Mouse (Mus musculus): ENCODE results near the gene Tpcn1. TPM values are rescaled to one million over a fixed set of nuclear protein-coding genes. Genes with fewer than 3 reads are reported as not detected.

Tpcn1 gene
- polyA plus RNA-seq, 1 experiment: 71.5 TPM

DNA sequence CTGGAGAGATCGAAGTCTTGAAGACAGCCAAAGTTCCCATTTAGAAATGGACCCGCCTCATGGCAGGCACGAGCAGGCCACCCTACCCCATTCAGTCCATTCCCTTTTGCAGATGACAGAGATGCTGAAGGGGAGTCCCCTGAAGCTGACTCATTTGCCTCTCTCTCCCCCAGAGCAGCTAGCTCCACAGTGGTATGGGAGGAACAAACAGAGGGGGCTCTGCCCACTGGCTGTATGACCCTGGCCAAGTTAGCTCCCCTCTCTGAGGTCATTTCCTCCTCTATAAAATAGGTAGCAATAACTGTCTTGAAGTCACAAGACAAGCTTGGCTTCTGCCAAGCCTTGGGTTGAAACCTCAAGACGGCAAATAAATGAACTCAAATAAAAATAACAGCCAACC is 5.0 kb downstream of the Tpcn1 start:
- peaks cover 78% of the 10 kb centered on the region for H3K4me1 ChIP-seq
- TF ChIP-seq GATA1 (IDR thresholded peaks at IDR 0.05; ENCODE audit: borderline replicate concordance, low read length) (no peak), FLI1 (IDR thresholded peaks at IDR 0.05; ENCODE audit: low read length) (no peak)
- H3K4me3 ChIP-seq (replicated peaks): no peak overlapping the region
- H3K27me3 ChIP-seq (replicated peaks): peaks cover 4% of the 10 kb centered on the region
- H3K9me3 ChIP-seq: peaks cover 4% of the 10 kb centered on the region
- H3K36me3 ChIP-seq (replicated peaks; ENCODE audit: low read length): peaks cover 51% of the 10 kb centered on the region

DNA sequence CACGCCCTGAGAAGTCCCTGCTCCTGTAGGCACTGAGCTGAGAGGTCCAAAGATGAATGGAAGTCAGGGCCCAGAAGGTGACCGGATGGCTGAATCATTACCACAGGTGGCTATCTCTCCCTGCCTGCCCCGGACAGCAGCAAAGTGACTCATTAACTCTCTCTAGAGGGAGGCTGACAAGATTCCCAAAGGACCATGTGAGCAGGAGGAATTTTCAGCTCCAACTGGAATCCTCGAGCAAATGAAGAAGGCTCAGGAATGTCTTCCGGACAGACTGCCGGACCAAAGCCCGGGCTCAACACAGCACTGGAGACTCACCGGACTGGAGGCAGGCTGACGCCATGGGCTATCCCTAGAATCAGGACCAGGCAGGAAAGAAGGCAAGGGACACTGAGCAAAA is 6.5 kb downstream of the Tpcn1 start:
- Histone ChIP-seq H3K4me1 (peaks cover 81% of the 10 kb centered on the region), H3K36me3 (replicated peaks; ENCODE audit: low read length) (peaks cover 51% of the 10 kb centered on the region), H3K4me3 (replicated peaks) (no peak overlapping the region), H3K27me3 (replicated peaks) (peaks cover 4% of the 10 kb centered on the region), H3K9me3 (peaks cover 4% of the 10 kb centered on the region)
- TF ChIP-seq GATA1 (IDR thresholded peaks at IDR 0.05; ENCODE audit: borderline replicate concordance, low read length) (no peak), FLI1 (IDR thresholded peaks at IDR 0.05; ENCODE audit: low read length) (no peak)

DNA sequence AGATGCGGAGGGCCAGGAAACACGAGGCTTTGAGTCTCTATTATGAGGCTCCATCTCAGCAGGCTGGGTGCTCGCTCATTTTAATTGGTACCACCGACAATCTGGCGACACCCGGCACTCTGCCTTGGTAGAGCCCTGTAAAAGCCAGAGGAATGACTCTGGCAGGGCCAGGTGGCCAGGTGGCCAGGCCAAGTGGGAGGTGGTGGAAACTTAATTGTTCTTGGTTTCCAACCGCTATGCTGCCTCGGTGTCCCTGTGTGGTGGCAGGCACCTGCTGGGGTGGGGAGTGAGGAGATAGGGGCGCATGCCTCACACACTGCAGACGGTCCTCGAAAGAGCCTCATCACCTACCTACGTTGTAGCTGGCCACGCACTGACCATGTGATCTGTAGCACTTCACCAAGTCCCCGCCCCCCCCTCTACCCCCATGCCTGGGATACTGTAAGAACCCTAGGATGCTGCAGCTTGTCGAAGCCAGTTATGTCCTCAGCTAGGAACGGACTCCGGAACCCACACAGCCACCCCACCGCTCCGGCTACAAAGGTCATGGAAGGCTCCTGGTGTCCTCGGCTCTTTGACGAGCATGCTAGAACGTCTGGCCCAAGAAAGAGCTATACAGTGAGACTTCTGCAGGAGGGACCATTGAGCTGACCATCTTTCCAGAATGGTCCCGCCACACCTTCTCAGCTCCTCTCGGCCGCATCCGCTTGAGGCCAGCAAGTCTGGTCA is 8.4 kb downstream of the Tpcn1 start:
- peak overlapping the region; percentile 43 for H3K4me3 ChIP-seq (replicated peaks)
- peaks cover 78% of the 10 kb centered on the region for H3K4me1 ChIP-seq
- peaks cover 4% of the 10 kb centered on the region for H3K27me3 ChIP-seq (replicated peaks)
- peaks cover 52% of the 10 kb centered on the region for H3K36me3 ChIP-seq (replicated peaks; ENCODE audit: low read length)
- peaks cover 4% of the 10 kb centered on the region for H3K9me3 ChIP-seq
- TF ChIP-seq FLI1 (IDR thresholded peaks at IDR 0.05; ENCODE audit: low read length) (no peak), GATA1 (IDR thresholded peaks at IDR 0.05; ENCODE audit: borderline replicate concordance, low read length) (no peak)

DNA sequence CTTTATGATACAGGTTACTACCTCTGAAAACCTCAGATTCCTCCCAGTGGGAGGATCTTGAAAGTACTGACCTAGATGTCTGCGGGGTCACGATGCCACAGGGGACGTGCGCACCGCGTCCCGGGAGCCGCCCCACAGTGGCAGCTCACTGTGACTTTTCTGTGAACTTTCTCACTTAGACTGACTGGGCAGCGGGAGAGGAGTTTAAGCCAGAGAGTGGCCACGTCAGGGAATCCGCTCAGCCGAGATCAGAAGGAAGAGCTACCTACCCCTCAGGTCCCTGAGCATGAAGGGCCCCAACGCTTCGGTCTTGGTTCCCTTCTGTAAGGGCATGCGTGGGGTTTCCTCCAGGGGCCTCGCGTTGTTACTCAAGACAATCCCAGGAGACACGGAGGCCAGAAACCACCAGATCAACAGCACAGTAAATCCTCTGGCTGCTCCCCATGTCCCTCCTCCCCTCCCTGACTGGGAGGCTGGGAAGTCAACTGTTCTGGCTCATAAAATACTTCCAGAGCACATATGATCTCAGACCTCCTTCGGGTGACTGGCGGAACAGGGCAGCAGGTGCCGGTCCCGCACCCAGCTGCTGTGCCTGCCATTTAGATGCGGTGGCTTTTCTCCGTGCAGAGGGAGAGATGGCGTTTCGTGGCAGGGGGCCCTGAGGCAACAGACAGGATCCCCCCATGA is 9.1 kb downstream of the Tpcn1 start:
- Histone ChIP-seq H3K36me3 (replicated peaks; ENCODE audit: low read length) (peaks cover 52% of the 10 kb centered on the region), H3K27me3 (replicated peaks) (peaks cover 4% of the 10 kb centered on the region), H3K9me3 (peaks cover 4% of the 10 kb centered on the region), H3K4me3 (replicated peaks) (peak overlapping the region; percentile 53), H3K4me1 (peaks cover 80% of the 10 kb centered on the region)
- TF ChIP-seq FLI1 (IDR thresholded peaks at IDR 0.05; ENCODE audit: low read length) (no peak), GATA1 (IDR thresholded peaks at IDR 0.05; ENCODE audit: borderline replicate concordance, low read length) (no peak)

DNA sequence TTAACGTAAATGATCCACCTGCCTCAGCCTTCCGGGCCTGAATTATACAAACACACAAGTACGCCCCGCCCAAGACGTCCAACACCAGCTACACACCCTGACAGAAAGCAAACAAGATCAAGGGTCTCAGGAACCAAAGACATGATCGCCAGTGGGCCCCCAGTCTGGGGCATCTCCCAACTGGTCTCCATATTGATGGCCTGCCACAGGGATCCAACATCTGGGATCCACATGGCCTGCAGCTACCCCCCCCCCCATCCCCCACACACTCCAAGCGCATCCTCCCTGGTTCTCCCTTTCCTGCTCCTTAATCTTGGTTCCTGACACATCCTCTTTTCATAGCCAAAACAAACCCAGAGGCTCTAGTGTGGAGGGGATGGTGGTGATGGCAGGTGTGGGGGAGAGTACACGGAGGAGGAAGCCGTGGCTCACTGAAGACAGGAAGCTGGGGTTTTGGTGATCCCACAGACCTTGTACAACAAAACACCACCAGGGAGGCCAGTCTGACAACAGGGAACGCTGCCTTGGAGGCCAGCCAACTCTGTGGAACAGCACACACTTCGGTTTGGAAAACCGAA is 9.9 kb downstream of the Tpcn1 start:
- Histone ChIP-seq H3K9me3 (peaks cover 4% of the 10 kb centered on the region), H3K27me3 (replicated peaks) (peaks cover 4% of the 10 kb centered on the region), H3K4me3 (replicated peaks) (peak overlapping the region; percentile 80), H3K4me1 (peaks cover 80% of the 10 kb centered on the region), H3K36me3 (replicated peaks; ENCODE audit: low read length) (peaks cover 48% of the 10 kb centered on the region)
- TF ChIP-seq FLI1 (IDR thresholded peaks at IDR 0.05; ENCODE audit: low read length) (no peak), GATA1 (IDR thresholded peaks at IDR 0.05; ENCODE audit: borderline replicate concordance, low read length) (no peak)

DNA sequence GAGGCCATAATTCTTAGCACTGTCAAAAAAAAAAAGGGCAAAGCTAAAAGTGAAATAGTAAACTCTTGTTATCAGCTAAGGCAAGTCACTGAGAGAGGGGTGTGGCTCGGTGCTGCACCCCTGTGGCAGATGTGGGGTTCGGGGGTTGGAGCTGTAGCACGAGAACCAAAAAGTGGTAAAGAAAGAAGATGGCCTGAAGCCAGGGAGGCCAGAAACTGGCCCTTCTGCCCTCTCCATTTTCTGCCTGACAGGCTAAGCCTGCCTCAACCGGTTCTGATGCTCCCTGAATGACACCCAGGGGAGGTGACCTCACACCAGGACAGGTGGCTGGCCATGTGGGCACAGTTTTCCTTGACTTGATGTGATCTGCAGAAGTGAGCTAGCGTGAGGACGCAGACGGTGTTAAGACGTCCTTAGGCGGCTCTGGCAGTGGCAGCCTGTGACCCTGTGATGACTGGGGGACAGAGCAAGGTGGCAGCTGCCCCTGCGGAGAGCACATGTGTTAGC is 10.5 kb downstream of the Tpcn1 start:
- Histone ChIP-seq H3K4me1 (peaks cover 80% of the 10 kb centered on the region), H3K9me3 (peaks cover 2% of the 10 kb centered on the region; the same call in 1 of the 2 replicates), H3K36me3 (replicated peaks; ENCODE audit: low read length) (peaks cover 47% of the 10 kb centered on the region), H3K27me3 (replicated peaks) (peaks cover 4% of the 10 kb centered on the region), H3K4me3 (replicated peaks) (peak overlapping the region; percentile 80)
- TF ChIP-seq FLI1 (IDR thresholded peaks at IDR 0.05; ENCODE audit: low read length) (no peak), GATA1 (IDR thresholded peaks at IDR 0.05; ENCODE audit: borderline replicate concordance, low read length) (no peak)

DNA sequence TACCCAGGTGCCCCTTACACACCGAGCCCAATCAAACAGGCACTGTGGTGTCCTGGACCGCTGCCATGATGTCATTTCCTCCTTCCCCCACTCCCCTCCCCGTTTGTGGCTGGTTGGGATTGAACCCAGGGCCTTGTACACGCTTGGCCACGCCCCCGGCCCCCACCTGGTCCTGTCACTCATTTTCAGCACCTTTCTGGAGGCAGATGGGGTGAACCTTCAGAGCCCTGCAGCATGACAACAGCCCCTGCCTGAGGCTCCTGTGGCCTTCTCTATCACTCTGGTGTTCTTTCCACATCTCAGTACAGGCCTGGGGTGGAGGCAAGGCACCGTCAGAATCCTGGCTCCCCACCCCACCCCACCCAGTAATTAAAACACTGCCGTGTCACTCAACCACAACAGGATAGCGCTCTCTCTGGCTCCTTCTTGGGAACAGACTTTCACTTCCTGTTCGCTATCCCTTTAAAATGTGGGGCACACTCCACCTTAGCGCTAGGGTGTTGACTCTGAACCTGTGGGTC is 11.6 kb downstream of the Tpcn1 start:
- Histone ChIP-seq H3K4me3 (replicated peaks) (peak overlapping the region; percentile 69), H3K36me3 (replicated peaks; ENCODE audit: low read length) (peaks cover 41% of the 10 kb centered on the region), H3K27me3 (replicated peaks) (peaks cover 4% of the 10 kb centered on the region), H3K4me1 (peaks cover 73% of the 10 kb centered on the region), H3K9me3 (no peaks in the 10 kb centered on the region)
- TF ChIP-seq FLI1 (IDR thresholded peaks at IDR 0.05; ENCODE audit: low read length): no peak
- no peak for TF ChIP-seq GATA1 (IDR thresholded peaks at IDR 0.05; ENCODE audit: borderline replicate concordance, low read length)

- peaks cover 73% of the 10 kb centered on the region for H3K4me1 ChIP-seq
- TF ChIP-seq FLI1 (IDR thresholded peaks at IDR 0.05; ENCODE audit: low read length) (no peak), GATA1 (IDR thresholded peaks at IDR 0.05; ENCODE audit: borderline replicate concordance, low read length) (no peak)
- peaks cover 31% of the 10 kb centered on the region for H3K36me3 ChIP-seq (replicated peaks; ENCODE audit: low read length)
- H3K4me3 ChIP-seq (replicated peaks): no peak overlapping the region
- no peaks in the 10 kb centered on the region for H3K9me3 ChIP-seq
- H3K27me3 ChIP-seq (replicated peaks): no peaks in the 10 kb centered on the region
These were observed 13.9 kb downstream of the Tpcn1 start for GRCm38 (mm10) chr5:120574469-120575063.

- Histone ChIP-seq H3K4me1 (peaks cover 63% of the 10 kb centered on the region), H3K4me3 (replicated peaks) (no peak overlapping the region), H3K27me3 (replicated peaks) (peaks cover 6% of the 10 kb centered on the region), H3K36me3 (replicated peaks; ENCODE audit: low read length) (peaks cover 58% of the 10 kb centered on the region), H3K9me3 (no peaks in the 10 kb centered on the region)
- TF ChIP-seq GATA1 (IDR thresholded peaks at IDR 0.05; ENCODE audit: borderline replicate concordance, low read length): no peak
- TF ChIP-seq FLI1 (IDR thresholded peaks at IDR 0.05; ENCODE audit: low read length): no peak
These were observed 17.3 kb downstream of the Tpcn1 start for GRCm38 (mm10) chr5:120571056-120571740.

All from megakaryocyte, embryonic 14.5 days (primary cell).